Mouse (Mus musculus): ENCODE results near the gene Egfl7. TPM values are rescaled to one million over a fixed set of nuclear protein-coding genes. Genes with fewer than 3 reads are reported as not detected.

The Egfl7 gene
- polyA plus RNA-seq, 1 experiment from 2014 or later = 52.8 TPM

DNA sequence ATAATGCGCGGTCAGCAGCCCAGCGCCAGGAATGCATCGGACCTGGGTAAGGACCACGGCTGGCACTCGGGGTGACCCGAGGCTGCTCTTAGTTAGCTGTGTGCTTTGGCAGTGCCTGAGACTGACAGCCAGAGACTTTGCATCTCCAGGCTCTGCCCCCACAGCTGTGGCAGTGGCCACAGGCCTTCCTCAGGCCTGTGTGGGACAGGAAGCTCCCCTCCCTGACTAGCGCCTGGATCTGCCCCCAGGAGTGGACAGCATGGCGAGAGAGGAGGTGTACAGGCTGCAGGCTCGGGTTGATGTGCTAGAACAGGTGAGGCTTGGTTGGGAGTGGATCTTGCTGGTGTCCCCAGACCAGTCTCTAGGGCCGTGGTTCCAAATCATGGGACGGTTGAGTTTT is 11.6 kb downstream of the Egfl7 start:
- H3K9me3 ChIP-seq (replicated peaks; ENCODE audit: control insufficient read depth, low read length) = no peaks in the 10 kb centered on the region
- H3K27me3 ChIP-seq (replicated peaks; ENCODE audit: control insufficient read depth, insufficient read depth, low read length) = no peaks in the 10 kb centered on the region
- no peak for ATAC-seq
- 83% methylated on average over 12 of the region's 12 CpGs for WGBS
- no peak overlapping the region for H3K9ac ChIP-seq (ENCODE audit: low read length)
- H3K4me3 ChIP-seq (ENCODE audit: low read depth, low read length) = no peak overlapping the region
- DNase-seq (ENCODE audit: low spot score) = no peak
- no peaks in the 10 kb centered on the region for H3K36me3 ChIP-seq (ENCODE audit: control insufficient read depth, insufficient read depth, low read length)
- H3K27ac ChIP-seq (ENCODE audit: low read depth, low read length) = no peak overlapping the region
- H3K4me1 ChIP-seq (ENCODE audit: control insufficient read depth, insufficient read depth, low read length) = no peaks in the 10 kb centered on the region
- no peak overlapping the region for H3K4me2 ChIP-seq (ENCODE audit: low read length)

DNA sequence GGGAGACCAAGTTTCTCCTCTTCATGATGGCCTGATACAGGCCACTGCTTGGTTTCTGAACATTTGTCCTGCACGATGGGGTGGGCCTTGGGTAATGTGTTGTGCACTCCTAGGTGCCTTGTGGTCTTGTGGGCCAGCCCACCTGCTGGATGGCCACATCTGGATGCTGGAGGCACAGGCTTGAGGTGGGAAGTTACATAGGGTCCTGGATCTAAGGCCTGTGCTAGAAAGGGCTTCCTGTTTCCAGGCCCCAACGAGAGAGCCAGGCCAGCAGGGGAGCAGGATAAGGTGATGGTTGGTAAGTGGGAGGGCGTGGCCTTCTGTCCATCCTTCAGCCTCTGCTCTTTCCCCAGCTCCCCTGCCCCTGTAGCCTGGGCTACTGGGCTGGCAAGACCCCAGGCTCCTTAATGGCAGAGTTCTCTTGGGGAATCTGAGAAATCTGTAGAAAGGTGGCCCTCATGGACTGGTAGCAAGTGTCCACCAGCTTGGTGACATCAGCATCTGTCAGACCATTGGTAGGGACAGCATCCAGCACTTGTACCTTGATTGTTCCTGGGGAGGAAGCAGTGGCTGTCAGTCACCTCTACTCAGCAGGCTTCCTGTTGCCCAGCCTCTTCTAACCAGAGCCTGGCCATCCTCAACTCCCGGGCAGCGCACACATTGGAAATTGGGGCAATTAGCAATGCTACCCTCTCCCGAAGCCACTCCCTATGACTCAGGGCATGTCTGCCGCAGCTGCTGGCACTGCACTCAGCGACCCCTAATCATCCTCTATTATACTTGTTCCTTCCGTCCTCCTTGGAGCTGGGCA is 13.6 kb downstream of the Egfl7 start:
- H3K27ac ChIP-seq (ENCODE audit: low read depth, low read length) = no peak overlapping the region
- H3K36me3 ChIP-seq (ENCODE audit: control insufficient read depth, insufficient read depth, low read length) = no peaks in the 10 kb centered on the region
- no peak for ATAC-seq
- no peak for DNase-seq (ENCODE audit: low spot score)
- H3K4me2 ChIP-seq (ENCODE audit: low read length) = no peak overlapping the region
- whole genome bisulfite sequencing = 81% methylated on average over 9 of the region's 9 CpGs
- H3K27me3 ChIP-seq (replicated peaks; ENCODE audit: control insufficient read depth, insufficient read depth, low read length) = no peaks in the 10 kb centered on the region
- no peak overlapping the region for H3K9ac ChIP-seq (ENCODE audit: low read length)
- H3K4me1 ChIP-seq (ENCODE audit: control insufficient read depth, insufficient read depth, low read length) = no peaks in the 10 kb centered on the region
- H3K4me3 ChIP-seq (ENCODE audit: low read depth, low read length) = no peak overlapping the region
- H3K9me3 ChIP-seq (replicated peaks; ENCODE audit: control insufficient read depth, low read length) = no peaks in the 10 kb centered on the region

- no peaks in the 10 kb centered on the region for H3K9me3 ChIP-seq (replicated peaks; ENCODE audit: control insufficient read depth, low read length)
- no peak for DNase-seq (ENCODE audit: low spot score)
- no peak for ATAC-seq
- no peaks in the 10 kb centered on the region for H3K4me1 ChIP-seq (ENCODE audit: control insufficient read depth, insufficient read depth, low read length)
- no peaks in the 10 kb centered on the region for H3K36me3 ChIP-seq (ENCODE audit: control insufficient read depth, insufficient read depth, low read length)
- WGBS = 65% methylated on average over 9 of the region's 9 CpGs
- H3K4me2 ChIP-seq (ENCODE audit: low read length) = no peak overlapping the region
- no peaks in the 10 kb centered on the region for H3K27me3 ChIP-seq (replicated peaks; ENCODE audit: control insufficient read depth, insufficient read depth, low read length)
- H3K4me3 ChIP-seq (ENCODE audit: low read depth, low read length) = no peak overlapping the region
- H3K9ac ChIP-seq (ENCODE audit: low read length) = no peak overlapping the region
- H3K27ac ChIP-seq (ENCODE audit: low read depth, low read length) = no peak overlapping the region
Measured at GRCm38 (mm10) chr2:26594022-26594346, 14.2 kb downstream of the Egfl7 start.

- Histone ChIP-seq H3K9ac (ENCODE audit: low read length) (no peak overlapping the region), H3K27me3 (replicated peaks; ENCODE audit: control insufficient read depth, insufficient read depth, low read length) (no peaks in the 10 kb centered on the region), H3K4me3 (ENCODE audit: low read depth, low read length) (no peak overlapping the region), H3K4me1 (ENCODE audit: control insufficient read depth, insufficient read depth, low read length) (no peaks in the 10 kb centered on the region), H3K9me3 (replicated peaks; ENCODE audit: control insufficient read depth, low read length) (no peaks in the 10 kb centered on the region), H3K27ac (ENCODE audit: low read depth, low read length) (no peak overlapping the region), H3K36me3 (ENCODE audit: control insufficient read depth, insufficient read depth, low read length) (no peaks in the 10 kb centered on the region), H3K4me2 (ENCODE audit: low read length) (no peak overlapping the region)
- no peak for ATAC-seq
- DNase-seq (ENCODE audit: low spot score) = no peak
- WGBS = 93% methylated on average over 7 of the region's 7 CpGs
Measured at GRCm38 (mm10) chr2:26594461-26594933, 14.7 kb downstream of the Egfl7 start.

DNA sequence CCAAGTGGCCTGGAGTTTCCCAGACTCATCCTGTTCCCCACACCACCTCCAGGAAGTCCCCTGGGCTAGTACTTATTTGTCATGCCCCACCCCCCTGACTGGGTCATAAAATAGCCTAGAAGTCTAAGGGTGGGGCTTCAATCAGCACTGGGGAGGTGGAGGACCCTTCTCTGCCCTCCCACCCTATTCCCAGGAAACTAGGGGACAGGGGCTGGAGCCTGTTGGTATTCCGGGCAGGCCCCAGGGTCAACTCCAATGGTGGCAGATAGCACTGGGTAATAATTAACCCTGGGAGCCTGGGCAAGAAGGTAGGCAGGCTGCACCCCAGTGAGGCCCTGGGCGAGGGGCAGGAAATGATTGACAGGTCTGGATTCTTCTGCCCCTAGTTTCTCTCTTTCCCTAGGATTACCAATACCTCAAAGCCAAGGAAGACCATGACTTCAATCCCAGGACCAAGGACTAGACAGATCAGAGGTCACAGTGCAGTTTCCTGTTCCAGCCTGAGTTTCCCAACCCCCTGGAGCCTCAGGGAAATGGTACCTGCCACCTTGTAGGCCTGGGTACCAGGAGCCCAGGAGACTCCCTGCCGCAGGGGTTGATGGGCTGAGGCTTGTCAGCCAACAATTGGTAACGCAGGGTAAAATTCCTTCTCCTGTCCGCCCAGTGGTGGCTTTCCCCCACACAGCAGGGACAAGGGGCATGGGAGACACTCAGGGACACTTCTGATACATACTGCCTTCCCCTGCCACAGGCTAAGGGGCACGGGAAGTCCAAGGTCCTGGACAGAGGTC is 15.3 kb downstream of the Egfl7 start:
- Histone ChIP-seq H3K9me3 (replicated peaks; ENCODE audit: control insufficient read depth, low read length) (no peaks in the 10 kb centered on the region), H3K9ac (ENCODE audit: low read length) (no peak overlapping the region), H3K36me3 (ENCODE audit: control insufficient read depth, insufficient read depth, low read length) (no peaks in the 10 kb centered on the region), H3K4me3 (ENCODE audit: low read depth, low read length) (no peak overlapping the region), H3K4me1 (ENCODE audit: control insufficient read depth, insufficient read depth, low read length) (no peaks in the 10 kb centered on the region), H3K27ac (ENCODE audit: low read depth, low read length) (no peak overlapping the region), H3K27me3 (replicated peaks; ENCODE audit: control insufficient read depth, insufficient read depth, low read length) (no peaks in the 10 kb centered on the region), H3K4me2 (ENCODE audit: low read length) (no peak overlapping the region)
- 89% methylated on average over 6 of the region's 6 CpGs for WGBS
- ATAC-seq (no peak), DNase-seq (ENCODE audit: low spot score) (no peak)

DNA sequence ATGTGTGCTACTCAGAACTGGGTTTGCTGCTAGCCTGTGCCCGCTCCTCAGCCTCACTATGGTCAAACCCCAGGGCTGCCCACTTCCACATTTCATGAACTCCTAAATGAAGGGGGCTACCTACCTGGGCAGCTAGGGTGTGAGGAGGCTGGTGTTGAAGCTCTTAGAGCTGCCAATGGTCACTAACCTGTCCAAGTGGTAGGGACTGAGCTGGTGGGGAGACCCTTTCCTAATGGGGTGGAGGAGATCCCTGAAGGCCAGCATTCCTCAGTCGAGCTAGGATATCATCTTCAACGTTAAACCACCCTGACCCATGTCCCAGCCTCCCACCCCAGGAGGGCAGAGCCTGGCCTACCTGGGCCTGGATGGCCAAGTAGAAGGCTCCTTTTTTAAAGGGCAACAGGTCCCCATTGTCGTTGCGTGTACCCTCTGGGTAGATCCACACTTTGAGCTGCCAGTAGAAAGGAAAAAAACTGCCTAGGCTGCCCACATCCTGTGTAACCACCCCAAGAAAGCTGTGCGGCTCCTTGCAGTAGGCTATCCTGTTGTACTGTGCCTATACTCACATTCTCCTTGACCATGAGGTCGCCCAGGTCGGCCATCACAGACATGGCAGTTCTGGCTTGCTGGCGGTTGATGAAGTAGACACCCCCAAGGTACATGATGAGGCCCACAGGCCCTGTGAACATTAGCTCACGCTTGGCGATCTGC is 16.1 kb downstream of the Egfl7 start:
- WGBS = 88% methylated on average over 11 of the region's 11 CpGs
- no peak overlapping the region for H3K9ac ChIP-seq (ENCODE audit: low read length)
- no peaks in the 10 kb centered on the region for H3K36me3 ChIP-seq (ENCODE audit: control insufficient read depth, insufficient read depth, low read length)
- ATAC-seq = no peak
- H3K4me1 ChIP-seq (ENCODE audit: control insufficient read depth, insufficient read depth, low read length) = no peaks in the 10 kb centered on the region
- H3K4me3 ChIP-seq (ENCODE audit: low read depth, low read length) = no peak overlapping the region
- no peak overlapping the region for H3K27ac ChIP-seq (ENCODE audit: low read depth, low read length)
- H3K4me2 ChIP-seq (ENCODE audit: low read length) = no peak overlapping the region
- no peak for DNase-seq (ENCODE audit: low spot score)
- H3K27me3 ChIP-seq (replicated peaks; ENCODE audit: control insufficient read depth, insufficient read depth, low read length) = no peaks in the 10 kb centered on the region
- H3K9me3 ChIP-seq (replicated peaks; ENCODE audit: control insufficient read depth, low read length) = no peaks in the 10 kb centered on the region

GRCm38 (mm10) chr2:26596898-26597297 is 17.1 kb downstream of the Egfl7 start:
- Histone ChIP-seq H3K27ac (ENCODE audit: low read depth, low read length) (no peak overlapping the region), H3K4me3 (ENCODE audit: low read depth, low read length) (no peak overlapping the region), H3K9ac (ENCODE audit: low read length) (no peak overlapping the region), H3K9me3 (replicated peaks; ENCODE audit: control insufficient read depth, low read length) (no peaks in the 10 kb centered on the region), H3K4me1 (ENCODE audit: control insufficient read depth, insufficient read depth, low read length) (no peaks in the 10 kb centered on the region), H3K36me3 (ENCODE audit: control insufficient read depth, insufficient read depth, low read length) (no peaks in the 10 kb centered on the region), H3K4me2 (ENCODE audit: low read length) (no peak overlapping the region), H3K27me3 (replicated peaks; ENCODE audit: control insufficient read depth, insufficient read depth, low read length) (no peaks in the 10 kb centered on the region)
- WGBS = 93% methylated on average over 3 of the region's 3 CpGs
- DNase-seq (ENCODE audit: low spot score) = no peak
- ATAC-seq = no peak

GRCm38 (mm10) chr2:26597810-26598209 is 18.0 kb downstream of the Egfl7 start:
- ATAC-seq = no peak
- DNase-seq (ENCODE audit: low spot score) = no peak
- Histone ChIP-seq H3K27ac (ENCODE audit: low read depth, low read length) (no peak overlapping the region), H3K27me3 (replicated peaks; ENCODE audit: control insufficient read depth, insufficient read depth, low read length) (peaks cover 5% of the 10 kb centered on the region), H3K9ac (ENCODE audit: low read length) (no peak overlapping the region), H3K4me2 (ENCODE audit: low read length) (no peak overlapping the region), H3K4me3 (ENCODE audit: low read depth, low read length) (no peak overlapping the region), H3K36me3 (ENCODE audit: control insufficient read depth, insufficient read depth, low read length) (no peaks in the 10 kb centered on the region), H3K4me1 (ENCODE audit: control insufficient read depth, insufficient read depth, low read length) (no peaks in the 10 kb centered on the region), H3K9me3 (replicated peaks; ENCODE audit: control insufficient read depth, low read length) (no peaks in the 10 kb centered on the region)
- 90% methylated on average over 2 of the region's 2 CpGs for WGBS

Data from forebrain, embryonic 14.5 days (tissue).